In genomic region chr16:10925591-10926180, GRCm38 (mm10) we compare ENCODE assay signal across 8 mouse cellular contexts.
A peak's percentile ranks its signal among the peaks of the same experiment; 100 is the strongest.
DNase-seq lines count a peak whose midpoint lies in the region; ATAC-seq lines count a peak whose summit lies in the region.
"Had no signal": no experiment of that assay in that cellular context is flagged by ENCODE, and none has a peak within 500 bp of the region (broad histone marks: within the 10 kb centered on the region; RNA-seq: fewer than 3 reads in every experiment).

No protein-coding gene starts in this region.

- ATAC-seq in megakaryocyte-erythroid progenitor cell, adult 5-6 weeks (replicated peaks; ENCODE audit: low FRiP score, low TSS enrichment, poor library complexity, severe bottlenecking): no peak
- ATAC-seq: midbrain, embryonic 13.5 days had no signal

- peak; percentile 25 to 40 for DNase-seq in layer of hippocampus, postnatal 10 days (ENCODE audit: low spot score in 2 of 2)
- no peak for DNase-seq in layer of hippocampus, adult 9-10 months (ENCODE audit: low spot score)
- DNase-seq in adrenal gland, adult (ENCODE audit: inconsistent age in 2 of 2, low spot score in 1 of 2): peak; percentile 76 to 93
- DNase-seq in adrenal gland, postnatal 36 days: peak; percentile 78 to 79
- DNase-seq in kidney, adult 9 months: peak; percentile 18
- no peak for DNase-seq in layer of hippocampus, postnatal 25 days (ENCODE audit: extremely low spot score in 1 of 2, low spot score in 1 of 2)

Comparison
In these comparisons a context has a peak if more than half of its experiments do, and no peak if none do; other contexts are left out.
1. DNase-seq: peak in layer of hippocampus, postnatal 10 days (2 of 2), adrenal gland, adult (2 of 2), adrenal gland, postnatal 36 days (2 of 2) and kidney, adult 9 months (single experiment); none in layer of hippocampus, adult 9-10 months (single experiment) and layer of hippocampus, postnatal 25 days (0 of 2).